24 mouse cellular contexts compared by ENCODE assay signal in genomic region chr13:86344922-86345694, GRCm38 (mm10).
"Had no signal": no experiment of that assay in that cellular context is flagged by ENCODE, and none has a peak within 500 bp of the region (broad histone marks: within the 10 kb centered on the region; RNA-seq: fewer than 3 reads in every experiment).

No protein-coding gene starts in this region.

- H3K4me3 ChIP-seq: layer of hippocampus, adult 2 months; limb, embryonic 10.5 days; limb, embryonic 13.5 days; liver, embryonic 12.5 days; liver, embryonic 15.5 days; lung, embryonic 15.5 days; megakaryocyte, embryonic 14.5 days; midbrain, embryonic 10.5 days; midbrain, embryonic 13.5 days; myocyte; neural tube, embryonic 13.5 days; stomach, embryonic 15.5 days had no signal

- H3K27ac ChIP-seq: layer of hippocampus, adult 2 months; limb, embryonic 10.5 days; limb, embryonic 13.5 days; liver, embryonic 12.5 days; liver, embryonic 15.5 days; lung, embryonic 15.5 days; midbrain, embryonic 10.5 days; midbrain, embryonic 13.5 days; neural tube, embryonic 13.5 days; stomach, embryonic 15.5 days had no signal

- H3K4me1 ChIP-seq: limb, embryonic 10.5 days; limb, embryonic 13.5 days; liver, embryonic 12.5 days; liver, embryonic 15.5 days; lung, embryonic 15.5 days; megakaryocyte, embryonic 14.5 days; midbrain, embryonic 10.5 days; midbrain, embryonic 13.5 days; neural tube, embryonic 13.5 days; stomach, embryonic 15.5 days had no signal

- H3K4me2 ChIP-seq: limb, embryonic 13.5 days; liver, embryonic 12.5 days; liver, embryonic 15.5 days; lung, embryonic 15.5 days; midbrain, embryonic 13.5 days; neural tube, embryonic 13.5 days; stomach, embryonic 15.5 days had no signal

- H3K9me3 ChIP-seq: limb, embryonic 10.5 days; limb, embryonic 13.5 days; liver, embryonic 12.5 days; liver, embryonic 15.5 days; lung, embryonic 15.5 days; midbrain, embryonic 10.5 days; midbrain, embryonic 13.5 days; neural tube, embryonic 13.5 days; stomach, embryonic 15.5 days had no signal

- ATAC-seq: liver, embryonic 12.5 days; midbrain, embryonic 13.5 days; midbrain, embryonic 16.5 days had no signal

- DNase-seq: kidney, adult 8-10 months; kidney, postnatal 25 days; layer of hippocampus, adult 9-11 months; liver; lung, adult 18-20 months; lung, postnatal 10 days; lung, postnatal 36 days; right cerebral cortex, adult 18-20 months; right cerebral cortex, postnatal 25 days; spleen, adult 18-20 months; thymus, postnatal 4 days had no signal

- H3K36me3 ChIP-seq: limb, embryonic 10.5 days; limb, embryonic 13.5 days; liver, embryonic 12.5 days; liver, embryonic 15.5 days; lung, embryonic 15.5 days; midbrain, embryonic 10.5 days; midbrain, embryonic 13.5 days; neural tube, embryonic 13.5 days; stomach, embryonic 15.5 days had no signal

- H3K27me3 ChIP-seq: limb, embryonic 13.5 days; liver, embryonic 12.5 days; liver, embryonic 15.5 days; lung, embryonic 15.5 days; megakaryocyte, embryonic 14.5 days; midbrain, embryonic 13.5 days; neural tube, embryonic 13.5 days; stomach, embryonic 15.5 days had no signal

- H3K9ac ChIP-seq: limb, embryonic 13.5 days; liver, embryonic 12.5 days; liver, embryonic 15.5 days; lung, embryonic 15.5 days; midbrain, embryonic 13.5 days; neural tube, embryonic 13.5 days; stomach, embryonic 15.5 days had no signal
